Mouse (Mus musculus) WW6 (cell line): ENCODE results near the gene Ms4a15.
A peak's percentile ranks its signal among the peaks of the same experiment; 100 is the strongest.

ENCODE experiments used
- DNase-seq: peaks from one replicate; pipeline ENCODE4 v3.0.0-alpha.2; 2013; ENCODE audit warnings: low read depth, low spot score

The Ms4a15 gene

DNA sequence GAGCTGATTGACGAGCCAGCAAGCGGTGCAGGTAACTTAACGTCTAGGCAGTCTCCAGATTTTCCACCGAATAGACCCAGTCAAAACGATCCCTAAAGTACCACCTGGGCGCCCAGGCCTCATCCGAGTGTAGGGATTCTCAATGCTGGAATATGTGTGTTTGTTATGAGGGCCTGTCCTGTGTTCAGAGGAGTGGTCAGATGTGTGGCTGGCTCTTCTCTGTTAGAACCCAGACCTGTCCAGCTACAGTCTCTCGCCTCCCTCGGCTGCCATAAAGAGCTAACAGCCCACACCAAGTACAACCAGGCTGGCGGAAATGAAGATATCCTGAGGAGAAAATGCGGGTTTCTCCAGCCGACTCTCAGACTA, 33.1 kb downstream of the Ms4a15 start:
- DNase-seq, result no peak

DNA sequence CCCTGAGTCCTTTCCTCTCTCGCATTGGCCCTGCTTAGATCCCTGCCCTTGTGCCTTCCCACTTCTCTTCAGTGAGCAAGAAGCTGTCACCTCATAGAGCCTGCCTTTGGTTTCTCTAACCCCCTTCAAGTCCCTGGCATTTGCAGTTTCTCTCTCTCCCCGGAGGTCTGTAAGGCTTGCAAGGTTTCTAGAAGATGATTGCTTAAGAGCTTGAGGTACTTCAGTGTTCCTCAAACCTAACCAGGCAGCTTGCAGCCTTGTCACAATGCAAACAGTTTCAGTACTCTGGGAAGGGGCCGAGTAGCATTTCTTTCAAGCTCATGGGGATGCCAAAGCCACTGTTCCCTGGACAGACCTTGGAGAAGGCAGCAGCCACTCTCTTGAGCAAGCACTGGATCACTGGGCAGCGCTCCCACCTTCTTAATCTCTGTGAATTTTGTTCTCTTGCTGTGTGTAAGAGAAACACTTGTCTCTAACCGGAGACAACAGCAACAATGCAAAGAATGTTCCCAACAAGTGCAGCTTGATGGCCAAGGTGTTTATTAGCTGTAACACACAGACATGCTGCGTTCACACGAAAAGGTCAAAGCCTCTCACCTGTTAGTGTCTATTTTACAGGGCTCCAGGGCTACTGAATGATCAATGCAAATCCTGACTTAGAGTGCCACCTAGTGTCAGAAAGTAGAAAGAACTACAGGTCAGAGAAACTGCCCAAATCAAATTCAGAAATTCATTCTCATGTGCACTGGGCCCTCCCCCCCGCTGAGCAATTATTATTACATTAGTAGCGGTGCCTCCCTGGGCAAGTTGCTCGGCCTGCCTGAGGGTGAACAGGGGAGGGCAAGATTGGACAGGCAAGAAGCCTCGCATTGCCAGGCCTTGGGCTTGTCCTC, 33.7 kb downstream of the Ms4a15 start:
- DNase-seq, result no peak

DNA sequence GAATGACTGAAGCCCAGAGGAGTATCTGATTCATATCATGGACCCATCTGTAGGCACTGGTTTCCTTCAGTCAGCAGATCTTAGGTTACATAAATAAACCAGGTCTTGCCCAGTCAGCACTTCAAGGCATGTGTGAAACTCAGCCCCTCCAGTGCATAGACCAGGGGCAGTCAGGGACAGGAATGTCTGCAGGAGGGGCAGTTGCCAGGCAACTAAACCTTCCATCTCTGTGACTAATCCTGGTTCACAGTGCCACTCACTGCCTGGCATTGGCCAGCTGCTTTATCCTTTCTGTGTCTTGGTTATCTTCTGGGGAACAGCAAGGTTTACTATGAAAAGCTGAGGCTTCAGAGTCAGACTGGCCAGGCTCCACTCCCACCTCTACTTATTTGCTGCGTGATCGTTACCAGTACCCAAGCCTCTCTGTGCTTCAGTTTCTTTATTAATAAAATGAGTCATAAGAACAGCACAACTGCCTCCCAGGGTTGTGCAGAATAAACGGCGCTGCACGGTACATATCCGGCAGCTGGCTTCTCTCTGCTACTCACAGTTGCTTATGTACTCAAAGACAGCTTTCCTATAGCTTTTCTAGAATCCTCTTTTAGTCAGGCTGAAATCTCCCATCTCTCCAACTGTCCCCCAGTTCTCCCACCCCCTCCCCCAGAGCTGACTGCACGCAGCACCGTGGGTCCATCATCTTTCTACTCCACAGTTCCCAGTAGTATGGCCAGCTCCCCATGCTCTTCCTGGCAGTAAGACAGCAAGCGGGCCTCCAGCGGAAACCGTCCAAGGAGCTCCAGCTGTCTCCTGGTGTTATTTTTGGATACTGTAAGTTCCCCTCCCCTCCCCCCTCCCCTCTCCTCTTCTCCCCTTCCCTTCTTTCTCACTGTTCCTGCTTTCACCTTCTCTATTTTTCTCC, 40.8 kb downstream of the Ms4a15 start:
- no peak for DNase-seq

DNA sequence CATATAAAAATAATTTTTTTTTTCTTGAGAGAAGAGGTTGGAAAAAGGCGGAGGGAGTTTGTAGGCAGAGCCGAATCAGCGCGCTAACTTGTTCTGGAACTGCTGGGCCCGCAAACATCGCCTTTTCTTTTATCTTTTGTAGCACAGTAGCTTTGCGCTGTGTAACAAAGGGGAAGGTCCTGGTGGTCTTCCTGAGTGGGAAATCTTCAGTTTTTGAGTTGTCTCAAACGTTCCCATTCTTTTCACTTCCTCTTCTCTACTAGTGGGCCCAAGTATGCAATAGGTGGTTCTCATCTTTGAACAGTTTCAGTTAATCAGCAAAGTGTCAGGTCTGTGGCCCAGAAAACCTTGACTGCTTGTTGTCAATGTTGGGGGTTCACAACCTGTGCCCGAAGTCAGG, 43.5 kb downstream of the Ms4a15 start:
- no peak for DNase-seq

DNA sequence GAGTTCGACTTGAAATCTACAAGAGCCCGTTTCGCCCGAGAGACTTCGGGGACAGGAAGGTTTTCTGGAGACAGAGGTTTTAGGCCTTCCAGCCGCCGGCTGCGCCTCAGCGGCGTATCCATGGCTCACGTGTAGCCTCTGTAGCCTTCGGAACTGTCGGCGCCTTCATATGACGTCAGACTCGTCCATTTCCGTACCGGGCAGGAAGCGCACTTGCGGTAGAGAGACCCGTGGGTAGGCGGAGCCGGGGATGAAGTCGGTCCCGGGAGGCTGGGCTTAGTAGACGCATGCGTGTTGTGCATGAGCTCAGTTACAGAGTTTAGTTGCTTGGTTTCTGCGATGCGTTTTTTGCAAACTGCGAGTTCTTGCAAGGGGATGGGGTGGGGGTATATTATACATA, 43.9 kb downstream of the Ms4a15 start, which contains the start of gene Ccdc86:
Gene Ccdc86 (minus strand): TSS at position 155 of the 400 bp plus-strand sequence.
- DNase-seq, result peak; percentile 96

DNA sequence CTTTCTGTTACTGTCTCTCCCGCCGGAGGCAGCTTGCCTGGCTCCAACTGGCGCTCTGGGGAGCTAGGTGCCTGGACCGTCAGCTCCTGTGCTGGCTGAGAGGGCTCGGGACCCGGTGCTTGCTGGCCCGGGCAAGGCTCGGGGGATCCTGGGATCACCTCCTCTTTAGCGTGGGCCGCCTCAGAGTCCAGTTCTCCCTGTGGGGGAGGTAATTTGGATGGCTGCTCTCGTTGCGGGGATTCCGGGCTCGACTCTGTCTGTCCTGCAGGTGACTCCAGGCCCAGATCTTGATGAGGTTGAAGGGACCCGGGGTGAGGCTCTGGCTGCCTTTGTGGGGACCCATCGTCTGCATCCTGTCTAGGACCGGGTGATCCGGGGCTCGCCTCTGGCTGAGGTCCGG, 44.6 kb downstream of the Ms4a15 start:
- DNase-seq, result no peak

DNA sequence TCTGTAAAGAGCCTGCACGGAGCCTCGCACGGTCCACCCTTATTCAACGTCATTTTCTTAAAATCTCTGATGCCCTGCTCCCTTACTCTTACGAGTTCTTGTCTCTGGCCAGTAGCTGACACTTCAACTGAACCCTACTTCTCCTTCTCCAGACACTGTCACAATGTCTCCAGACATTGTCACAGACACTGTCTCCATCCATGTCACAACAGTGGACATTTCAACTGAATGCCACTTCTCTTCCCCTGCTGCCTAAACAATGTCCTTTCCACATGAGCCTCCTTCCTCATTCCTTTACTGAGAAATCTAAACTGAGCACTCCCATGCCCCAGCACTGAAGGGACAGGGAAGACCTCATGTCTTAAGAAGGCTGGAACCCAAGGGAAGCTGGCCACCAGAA, 45.8 kb downstream of the Ms4a15 start:
- DNase-seq, result no peak

DNA sequence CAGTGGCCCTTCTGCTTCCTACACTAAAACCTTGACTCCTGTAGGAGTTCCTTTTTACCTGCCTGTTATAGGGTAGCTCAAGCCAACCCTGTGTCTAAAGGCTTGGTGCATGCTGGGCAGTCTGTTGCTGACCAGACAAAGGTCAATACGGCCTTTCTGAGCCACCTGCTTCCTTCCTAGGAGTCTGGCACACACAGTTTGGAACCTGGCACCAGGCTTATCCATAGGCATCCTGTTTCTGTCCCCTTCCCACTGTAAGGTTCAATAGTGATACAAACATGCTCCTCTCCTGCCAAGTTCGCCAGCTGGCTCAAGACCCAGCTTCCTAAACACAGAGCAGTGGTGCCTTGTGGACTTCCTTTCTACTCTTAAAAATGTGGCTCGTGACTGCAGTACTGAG, 46.5 kb downstream of the Ms4a15 start:
- DNase-seq, result no peak

DNA sequence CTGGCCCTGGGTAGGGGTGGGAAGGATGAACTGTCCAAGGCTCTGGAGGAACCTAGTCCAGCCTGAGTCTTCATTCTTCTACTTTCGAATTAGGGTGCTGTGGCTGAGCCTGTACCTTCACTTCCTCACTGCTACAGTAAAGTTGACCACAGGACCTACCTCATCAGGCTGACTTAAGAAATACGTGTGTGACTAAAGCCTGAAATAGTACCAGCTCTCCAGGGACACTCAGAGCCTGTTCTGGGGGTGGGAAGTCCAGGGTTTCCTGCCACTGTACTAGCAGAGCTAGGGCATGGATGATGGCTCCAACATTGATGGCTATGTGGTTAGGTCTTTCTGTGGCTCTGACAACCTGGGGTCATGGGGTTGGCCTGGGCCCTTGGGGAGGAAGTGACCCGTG, 49.1 kb downstream of the Ms4a15 start:
- no peak for DNase-seq

DNA sequence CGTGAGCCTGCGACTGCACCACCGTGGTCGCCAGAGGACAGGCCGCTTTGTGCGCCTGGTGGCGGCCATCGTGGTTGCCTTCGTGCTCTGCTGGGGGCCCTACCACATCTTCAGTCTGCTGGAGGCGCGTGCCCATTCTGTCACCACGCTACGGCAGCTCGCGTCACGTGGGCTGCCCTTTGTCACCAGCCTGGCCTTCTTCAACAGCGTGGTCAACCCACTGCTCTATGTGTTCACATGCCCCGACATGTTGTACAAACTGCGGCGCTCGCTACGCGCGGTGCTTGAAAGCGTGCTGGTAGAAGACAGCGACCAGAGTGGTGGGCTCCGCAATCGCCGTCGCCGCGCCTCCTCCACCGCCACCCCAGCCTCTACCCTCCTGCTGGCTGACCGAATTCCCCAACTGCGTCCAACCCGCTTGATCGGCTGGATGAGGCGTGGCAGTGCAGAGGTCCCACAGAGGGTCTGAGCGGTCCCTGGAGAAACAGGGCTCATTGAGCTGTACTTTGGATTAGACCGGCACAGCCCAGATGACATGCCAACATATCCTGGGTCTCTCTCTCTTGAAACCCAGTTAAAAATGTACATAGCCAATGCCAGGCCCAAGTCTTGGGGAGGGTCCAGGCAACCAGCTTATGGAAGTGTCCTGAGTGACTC, 52.1 kb downstream of the Ms4a15 start:
- peak; percentile 29 for DNase-seq

DNA sequence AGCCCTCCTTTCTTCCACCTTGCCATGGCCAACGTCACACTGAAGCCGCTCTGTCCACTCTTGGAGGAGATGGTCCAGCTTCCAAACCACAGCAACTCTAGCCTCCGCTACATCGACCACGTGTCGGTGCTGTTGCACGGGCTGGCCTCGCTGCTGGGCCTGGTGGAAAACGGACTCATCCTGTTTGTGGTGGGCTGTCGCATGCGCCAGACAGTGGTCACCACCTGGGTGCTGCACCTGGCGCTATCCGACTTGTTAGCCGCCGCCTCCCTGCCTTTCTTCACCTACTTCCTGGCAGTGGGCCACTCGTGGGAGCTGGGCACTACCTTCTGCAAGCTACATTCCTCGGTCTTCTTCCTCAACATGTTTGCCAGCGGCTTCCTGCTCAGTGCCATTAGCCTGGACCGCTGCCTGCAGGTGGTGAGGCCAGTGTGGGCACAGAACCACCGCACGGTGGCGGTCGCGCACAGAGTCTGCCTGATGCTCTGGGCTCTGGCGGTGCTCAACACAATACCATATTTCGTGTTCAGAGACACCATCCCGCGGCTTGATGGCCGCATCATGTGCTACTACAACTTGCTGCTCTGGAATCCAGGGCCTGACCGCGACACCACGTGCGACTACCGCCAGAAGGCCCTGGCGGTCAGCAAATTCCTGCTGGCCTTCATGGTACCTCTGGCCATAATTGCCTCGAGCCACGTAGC, 52.8 kb downstream of the Ms4a15 start:
- peak; percentile 73 for DNase-seq

DNA sequence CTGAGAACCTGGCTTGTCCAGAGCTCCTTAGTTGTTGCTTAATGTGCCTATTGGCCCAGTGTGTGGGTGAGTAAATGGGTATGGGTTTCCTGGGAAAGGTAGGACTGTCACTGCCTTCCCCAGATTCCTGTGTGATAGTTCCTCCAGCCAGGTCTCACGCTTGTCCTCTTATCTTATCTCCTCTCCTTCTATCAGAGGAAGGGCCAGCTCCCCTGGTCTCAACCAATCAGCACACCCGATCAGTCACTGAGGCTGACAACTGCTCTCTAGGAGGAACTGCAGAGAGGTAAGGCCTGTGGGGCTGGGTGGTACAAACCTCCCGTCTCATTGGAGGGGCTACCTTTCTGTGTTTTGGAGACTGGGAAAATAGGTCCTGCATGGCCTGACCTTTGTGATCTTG, 54.3 kb downstream of the Ms4a15 start:
- DNase-seq, result no peak

DNA sequence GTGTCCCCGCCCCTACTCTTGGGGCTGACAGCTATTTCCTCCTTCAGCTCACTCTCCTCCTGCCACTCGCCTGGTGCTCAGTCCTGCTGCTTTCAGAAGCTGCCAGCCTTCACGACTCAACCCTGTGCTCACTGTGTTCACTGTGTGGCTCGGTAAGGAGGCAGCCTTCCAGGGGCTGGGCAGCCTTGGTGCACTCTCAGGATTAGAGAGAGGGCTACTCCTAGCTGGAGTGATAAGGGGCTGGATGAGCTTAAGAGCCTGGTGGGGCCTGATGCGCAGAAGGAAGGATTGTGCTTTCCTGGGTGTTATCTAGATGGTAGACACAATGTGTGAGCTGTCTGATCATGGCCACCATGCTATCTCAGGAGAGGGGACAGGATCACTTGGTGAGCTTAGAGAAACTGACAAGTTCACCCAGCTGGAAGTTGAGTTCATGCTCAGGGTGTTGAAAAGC, 55.9 kb downstream of the Ms4a15 start, which contains the start of gene Ptgdr2:
Gene Ptgdr2 (plus strand): TSS at position 51 of the 454 bp plus-strand sequence.
- no peak for DNase-seq

DNA sequence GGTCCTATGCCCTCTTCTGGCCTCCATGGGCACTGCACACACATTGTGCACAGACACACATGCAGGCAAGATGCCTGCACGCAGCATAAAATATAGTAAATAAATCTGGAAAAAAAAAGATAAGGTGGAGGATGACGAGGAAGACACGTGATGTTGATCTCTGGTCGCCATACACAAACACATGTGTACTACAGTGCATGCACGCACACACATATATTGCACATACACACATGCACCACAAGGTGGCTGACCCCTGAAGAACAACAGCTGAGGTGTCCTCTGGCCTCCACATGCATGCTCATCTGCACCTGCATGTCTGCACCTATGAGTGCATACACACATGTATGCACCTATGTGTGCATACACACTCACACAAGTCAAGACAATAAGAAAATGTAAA, 57.0 kb downstream of the Ms4a15 start:
- DNase-seq, result no peak

DNA sequence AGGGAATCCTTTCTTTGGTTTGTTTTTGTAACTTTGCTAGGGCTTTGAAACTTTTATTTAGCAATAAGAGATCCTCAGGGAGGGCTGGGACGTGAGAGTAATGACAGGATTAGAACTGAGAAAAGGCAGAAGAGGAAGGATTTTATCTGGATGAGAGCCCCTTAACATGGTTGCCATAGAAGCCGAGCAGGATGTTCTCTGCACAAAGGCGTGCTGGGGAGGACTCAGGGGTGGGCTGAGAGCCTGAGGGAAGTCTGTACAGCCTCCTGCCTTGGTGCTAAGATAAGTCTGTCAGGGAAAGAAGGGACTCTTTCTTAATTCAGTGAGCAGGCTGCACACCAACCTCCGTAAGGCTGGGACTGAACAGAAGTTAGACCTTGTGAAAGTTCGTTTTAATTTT, 58.0 kb downstream of the Ms4a15 start:
- no peak for DNase-seq

DNA sequence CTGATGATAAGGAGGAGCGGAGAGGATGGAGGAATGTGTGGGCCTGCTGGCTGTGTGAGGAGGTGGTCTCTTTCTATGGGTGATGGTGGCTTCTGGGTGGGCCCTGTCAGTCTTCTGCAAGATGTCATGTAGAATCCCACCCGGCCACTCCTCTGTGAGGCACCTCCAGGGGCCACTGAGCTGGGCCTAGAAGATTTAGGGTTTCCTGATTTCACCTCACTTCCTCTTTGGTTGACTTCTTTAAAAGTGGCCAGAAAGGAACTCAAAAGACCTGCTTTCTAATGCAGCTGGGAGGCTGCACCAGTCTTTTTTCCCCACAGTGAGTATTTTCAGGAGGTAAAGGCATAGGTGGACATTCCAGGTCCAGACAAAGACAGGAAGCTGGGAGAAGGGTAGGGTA, 62.4 kb downstream of the Ms4a15 start:
- no peak for DNase-seq
